Mouse (Mus musculus) small intestine, adult 2 months (tissue): ENCODE measurements around the gene Fyn. TPM values are rescaled to one million over a fixed set of nuclear protein-coding genes. Genes with fewer than 3 reads are reported as not detected.
A peak's percentile ranks its signal among the peaks of the same experiment; 100 is the strongest.

Experiments
- H3K27ac ChIP-seq: fragments of 200-500 bp; 2 replicates; pipeline ENCODE4 v1.5.1; 2012; ENCODE audit warnings: low read depth, low read length, control low read depth, inconsistent platforms; ENCODE audit not compliant: insufficient read depth
- H3K27me3 ChIP-seq: fragments of 200-500 bp; 2 replicates; pipeline ENCODE4 v1.6.1; 2012; ENCODE audit warnings: mild to moderate bottlenecking, moderate library complexity, low read length, inconsistent platforms; ENCODE audit not compliant: control insufficient read depth, insufficient read depth
- H3K36me3 ChIP-seq: fragments of 200-500 bp; 2 replicates; pipeline ENCODE4 v1.6.1; 2012; ENCODE audit warnings: mild to moderate bottlenecking, low read length, control low read depth, inconsistent platforms; ENCODE audit not compliant: control insufficient read depth, insufficient read depth
- H3K4me1 ChIP-seq: fragments of 200-500 bp; 2 replicates; pipeline ENCODE4 v1.6.1; 2012; ENCODE audit warnings: low read length, inconsistent platforms, mixed read lengths; ENCODE audit not compliant: control insufficient read depth, insufficient read depth, insufficient read length
- H3K4me3 ChIP-seq: fragments of 200-500 bp; 2 replicates; pipeline ENCODE4 v1.5.1; 2012; ENCODE audit warnings: low read depth, mild to moderate bottlenecking, control low read depth, inconsistent platforms, low read length, moderate library complexity
- CTCF ChIP-seq: fragments of 200-500 bp; IDR thresholded peaks from 2 replicates; pipeline ENCODE4 v1.5.1; 2012; ENCODE audit warnings: low read depth, mild to moderate bottlenecking, control low read depth, inconsistent platforms, low read length, moderate library complexity, mixed read lengths; ENCODE audit not compliant: insufficient replicate concordance, insufficient read length; ENCODE audit errors: extremely low read depth
- POLR2A ChIP-seq: fragments of 200-500 bp; IDR thresholded peaks from 2 replicates; pipeline ENCODE4 v1.6.1; 2012; ENCODE audit warnings: low read depth, mild to moderate bottlenecking, control low read depth, inconsistent platforms, low read length, moderate library complexity
- WGBS: fragments of 180-500 bp; shearing (Covaris S2); methylation state at CpG from one replicate; pipeline ENCODE4 v1.1.7; 2018; 5-methylcytosine and 5-hydroxymethylcytosine counted together
- polyA plus RNA-seq: library from polyadenylated mRNA; depleted of rRNA; stranded (reverse); fragments of >200 nt; gene quantifications from 2 replicates; pipeline ENCODE4 v1.2.3, GENCODE M21; 2012

Fyn gene
- polyA plus RNA-seq, 1 experiment = 7.3 TPM

DNA sequence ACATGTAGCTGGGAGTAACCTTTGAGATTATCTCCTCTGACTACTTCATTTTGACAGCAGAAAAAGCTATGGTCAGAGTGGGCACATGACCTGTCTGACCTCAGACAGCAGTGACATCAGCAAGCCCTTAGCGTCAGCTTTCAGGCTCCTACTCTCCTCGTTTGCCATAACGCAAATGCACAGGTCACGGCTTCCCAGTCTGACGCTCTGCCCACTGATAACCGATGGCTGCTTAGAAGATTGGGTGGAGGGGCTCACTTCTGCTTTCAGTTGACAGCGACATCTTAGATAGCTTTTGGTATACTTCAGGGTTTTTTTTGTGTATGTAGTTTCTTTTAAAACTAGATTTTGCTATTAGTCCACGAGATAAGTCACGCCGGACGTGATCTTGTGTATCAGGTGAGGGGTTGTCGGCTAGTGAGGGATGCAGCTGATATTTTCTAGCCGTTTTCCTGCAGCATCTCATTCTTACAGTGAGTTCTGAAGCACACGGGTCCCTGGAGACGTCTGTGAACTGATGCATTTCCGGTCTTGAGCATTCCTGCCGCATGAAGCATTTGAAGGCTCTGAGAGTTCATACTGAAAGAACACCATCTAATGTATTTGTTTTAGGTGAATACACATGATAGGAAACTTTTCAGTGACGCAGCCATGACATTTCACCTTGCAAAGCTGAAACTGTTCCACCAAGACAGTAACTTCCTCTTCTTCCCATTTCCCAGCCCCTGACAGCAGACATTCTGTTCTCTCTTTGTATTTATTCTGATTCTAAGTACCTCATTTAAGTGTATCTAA is 44.4 kb downstream of the Fyn start:
- 81% methylated on average over 18 of the region's 18 CpGs for WGBS
- H3K27ac ChIP-seq = peak overlapping the region; percentile 5; the same call in 1 of the 2 replicates
- no peak overlapping the region for H3K4me3 ChIP-seq
- H3K36me3 ChIP-seq = no peaks in the 10 kb centered on the region
- TF ChIP-seq CTCF (no peak), POLR2A (no peak)
- no peaks in the 10 kb centered on the region for H3K27me3 ChIP-seq
- peaks cover 2% of the 10 kb centered on the region; the same call in 1 of the 2 replicates for H3K4me1 ChIP-seq

DNA sequence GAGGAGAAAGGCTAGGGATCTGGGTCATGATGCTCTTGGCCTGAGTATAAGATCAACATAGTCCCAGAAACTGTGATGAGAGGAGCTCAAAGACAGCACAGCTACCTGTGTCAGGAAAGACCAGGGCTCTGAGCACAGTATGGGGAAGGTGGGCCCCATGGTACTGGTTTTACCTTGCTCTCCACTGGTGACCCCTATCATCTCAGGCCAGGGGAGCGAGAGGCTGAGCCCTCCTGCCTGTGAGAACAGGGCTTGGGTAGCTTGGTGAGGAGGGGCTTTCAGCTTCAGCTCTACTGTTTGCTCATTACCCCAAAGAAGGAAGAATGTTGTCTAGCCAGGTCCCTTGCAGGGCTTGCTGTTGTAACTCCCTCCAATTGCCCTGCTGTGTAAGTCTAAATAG is 45.4 kb downstream of the Fyn start:
- no peak overlapping the region for H3K27ac ChIP-seq
- no peaks in the 10 kb centered on the region for H3K27me3 ChIP-seq
- WGBS = 100% methylated on average over 1 of the region's 1 CpGs
- TF ChIP-seq POLR2A = no peak
- TF ChIP-seq CTCF = no peak
- no peaks in the 10 kb centered on the region for H3K36me3 ChIP-seq
- H3K4me1 ChIP-seq = peaks cover 4% of the 10 kb centered on the region; the same call in 1 of the 2 replicates
- H3K4me3 ChIP-seq = no peak overlapping the region

DNA sequence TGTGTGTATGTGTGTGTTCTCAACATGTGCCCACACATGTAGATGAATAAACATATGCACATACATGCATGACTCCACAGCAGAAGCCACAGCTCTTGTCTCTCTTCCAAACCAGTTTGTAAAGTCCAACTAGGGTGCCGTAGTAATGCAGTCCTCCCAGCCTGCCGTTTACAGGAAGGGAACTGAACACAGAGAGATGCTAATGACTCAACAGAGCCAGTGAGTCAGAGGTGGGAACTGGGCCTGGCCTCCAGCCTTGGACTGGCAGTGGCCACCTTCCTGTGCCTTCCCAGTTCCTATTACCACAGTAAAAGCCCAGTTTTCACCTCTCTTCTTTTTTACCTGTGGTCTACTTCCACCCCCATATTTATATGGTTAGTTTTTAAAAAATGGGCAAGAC is 46.9 kb downstream of the Fyn start:
- TF ChIP-seq POLR2A (no peak), CTCF (no peak)
- H3K36me3 ChIP-seq = no peaks in the 10 kb centered on the region
- peaks cover 4% of the 10 kb centered on the region; the same call in 1 of the 2 replicates for H3K4me1 ChIP-seq
- whole genome bisulfite sequencing = 55% methylated on average over 2 of the region's 2 CpGs
- H3K27me3 ChIP-seq = no peaks in the 10 kb centered on the region
- H3K4me3 ChIP-seq = no peak overlapping the region
- H3K27ac ChIP-seq = no peak overlapping the region

DNA sequence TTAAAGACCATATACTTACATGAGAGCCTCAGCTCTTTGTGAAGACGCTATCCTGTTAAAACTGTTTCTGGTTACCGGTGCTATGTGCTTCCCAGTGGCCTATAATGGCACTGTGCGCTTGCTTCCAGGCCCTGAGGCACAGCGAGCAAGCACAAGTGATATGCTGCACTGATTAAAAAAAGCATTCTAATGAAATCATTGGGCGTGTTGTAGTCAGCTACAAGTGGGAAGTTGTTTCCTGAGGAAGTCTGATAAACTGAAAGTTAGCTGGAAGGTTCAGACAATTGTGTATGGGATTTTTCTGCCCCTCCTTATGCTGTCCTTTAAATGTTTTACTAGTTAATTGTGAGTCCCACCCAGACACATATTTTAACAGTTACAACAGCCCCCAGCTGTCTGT is 49.0 kb downstream of the Fyn start:
- TF ChIP-seq POLR2A (no peak), CTCF (no peak)
- WGBS = 62% methylated on average over 5 of the region's 5 CpGs

DNA sequence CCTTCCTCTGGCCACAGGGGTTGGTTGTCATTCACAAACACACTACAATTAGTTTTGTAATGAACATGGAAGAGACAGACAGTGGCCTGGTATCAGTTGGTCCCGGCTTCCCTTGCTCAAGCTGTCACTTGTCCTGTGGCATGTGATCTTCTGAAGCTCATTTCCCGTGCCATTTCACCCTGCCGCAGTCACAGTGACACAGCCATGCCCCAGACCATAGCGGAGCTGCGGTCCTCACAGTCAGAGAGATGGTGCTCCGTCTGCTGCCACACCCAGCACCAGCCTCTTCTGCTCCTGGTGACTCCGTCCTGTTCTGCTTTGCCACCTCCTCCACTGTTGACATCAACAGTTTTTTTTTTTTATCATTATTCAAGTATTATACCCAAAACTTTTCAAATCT is 49.7 kb downstream of the Fyn start:
- Histone ChIP-seq H3K27me3 (no peaks in the 10 kb centered on the region), H3K27ac (no peak overlapping the region), H3K4me1 (peaks cover 2% of the 10 kb centered on the region; the same call in 1 of the 2 replicates), H3K4me3 (no peak overlapping the region), H3K36me3 (no peaks in the 10 kb centered on the region)
- TF ChIP-seq CTCF (no peak), POLR2A (no peak)
- 86% methylated on average over 7 of the region's 7 CpGs for WGBS

More for the DNA sequence above, 49.0 kb downstream of the Fyn start:
- peaks cover 2% of the 10 kb centered on the region; the same call in 1 of the 2 replicates for H3K4me1 ChIP-seq
- no peaks in the 10 kb centered on the region for H3K27me3 ChIP-seq
- H3K36me3 ChIP-seq = no peaks in the 10 kb centered on the region
- no peak overlapping the region for H3K27ac ChIP-seq
- no peak overlapping the region for H3K4me3 ChIP-seq

DNA sequence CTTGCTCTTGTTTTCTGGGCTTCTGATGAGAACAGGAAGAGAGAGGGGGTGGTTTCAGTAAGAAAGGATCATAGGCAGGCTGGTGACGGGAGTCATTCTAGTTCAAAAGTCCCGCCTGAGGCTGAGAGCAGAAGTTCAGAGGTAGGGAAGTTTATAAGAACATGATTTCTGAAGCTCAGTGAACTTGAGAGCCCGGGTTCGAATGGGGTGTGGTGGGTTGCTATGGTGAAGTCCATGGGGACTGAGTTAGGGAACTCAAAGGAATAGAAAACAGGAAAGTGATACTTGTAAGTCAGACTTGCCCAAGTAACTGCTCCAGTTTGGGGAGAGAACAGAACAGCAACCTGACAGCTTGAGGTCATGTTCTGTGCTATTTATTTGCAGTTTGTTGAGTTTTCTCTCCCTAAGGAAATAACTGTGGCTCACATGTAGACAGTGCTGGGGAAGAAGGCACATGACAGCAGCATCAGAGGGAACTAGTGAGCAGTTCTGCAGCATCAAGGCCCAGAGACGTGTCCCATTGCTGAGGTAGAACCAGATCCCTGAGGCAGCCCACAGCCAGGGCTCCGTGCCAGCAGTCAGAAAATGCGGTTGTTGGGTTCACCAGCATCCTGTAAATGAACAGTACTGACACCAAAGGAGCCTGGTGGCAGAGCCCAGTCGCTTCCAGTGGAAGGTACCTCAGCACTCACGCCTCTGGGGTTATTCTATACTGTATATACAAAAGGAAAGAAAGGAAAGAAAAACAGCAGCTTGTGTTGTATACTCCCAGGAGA is 52.4 kb downstream of the Fyn start:
- WGBS = 46% methylated on average over 9 of the region's 9 CpGs
- Histone ChIP-seq H3K36me3 (no peaks in the 10 kb centered on the region), H3K27me3 (no peaks in the 10 kb centered on the region), H3K4me1 (peaks cover 2% of the 10 kb centered on the region; the same call in 1 of the 2 replicates), H3K27ac (no peak overlapping the region), H3K4me3 (no peak overlapping the region)
- TF ChIP-seq POLR2A (no peak), CTCF (no peak)

DNA sequence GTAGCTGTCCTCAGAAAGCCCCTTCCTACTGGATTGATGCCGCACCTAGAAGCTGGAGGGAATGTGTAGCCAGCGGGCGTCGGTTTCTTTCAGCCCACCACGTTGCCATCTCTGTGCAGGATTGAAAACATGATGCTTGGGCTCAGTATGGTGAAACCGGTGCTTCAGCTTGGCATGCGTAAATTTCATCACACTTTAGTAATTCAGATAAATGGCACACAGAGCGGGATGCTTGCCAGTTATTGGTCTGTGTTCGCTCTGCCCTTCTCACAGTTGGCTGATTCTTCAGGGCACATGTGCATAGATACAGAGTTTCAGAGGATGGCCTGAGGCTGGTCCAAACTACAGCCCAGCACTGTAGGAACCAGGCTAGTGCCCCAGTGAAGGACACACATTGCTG is 53.1 kb downstream of the Fyn start:
- TF ChIP-seq POLR2A (no peak), CTCF (no peak)
- WGBS = 86% methylated on average over 9 of the region's 9 CpGs

More for the DNA sequence above, 53.1 kb downstream of the Fyn start:
- peaks cover 2% of the 10 kb centered on the region; the same call in 1 of the 2 replicates for H3K4me1 ChIP-seq
- no peak overlapping the region for H3K27ac ChIP-seq
- no peak overlapping the region for H3K4me3 ChIP-seq
- H3K36me3 ChIP-seq = no peaks in the 10 kb centered on the region
- no peaks in the 10 kb centered on the region for H3K27me3 ChIP-seq
